Mouse (Mus musculus) embryonic fibroblast, embryonic 13.5 days (primary cell): ENCODE data around the gene Tmem223. TPM values are rescaled to one million over a fixed set of nuclear protein-coding genes. Genes with fewer than 3 reads are reported as not detected.

Experiments
- H3K27ac ChIP-seq: 2 replicates; pipeline ENCODE4 v1.5.1; 2012; ENCODE audit warnings: low read length, control low read depth, inconsistent platforms; ENCODE audit not compliant: insufficient read depth
- H3K4me1 ChIP-seq: 2 replicates; pipeline ENCODE4 v1.6.1; 2011; ENCODE audit warnings: low read length; ENCODE audit not compliant: control insufficient read depth, insufficient read depth
- H3K4me3 ChIP-seq: 2 replicates; pipeline ENCODE4 v1.5.1; 2011; ENCODE audit warnings: mild to moderate bottlenecking, control low read depth, low read length; ENCODE audit not compliant: insufficient read depth
- CTCF ChIP-seq: IDR thresholded peaks from 2 replicates; pipeline ENCODE4 v1.5.1; 2011; ENCODE audit warnings: mild to moderate bottlenecking, control low read depth, low read length, moderate library complexity, borderline replicate concordance; ENCODE audit not compliant: insufficient read depth
- POLR2A ChIP-seq: IDR thresholded peaks from 2 replicates; pipeline ENCODE4 v1.6.1; 2011; ENCODE audit warnings: low read depth, mild to moderate bottlenecking, control low read depth, low read length, moderate library complexity
- polyA plus RNA-seq: library from polyadenylated mRNA; stranded (reverse); fragments of >200 nt; gene quantifications from 2 replicates; pipeline ENCODE4 v1.2.4, GENCODE M21; 2011; ENCODE audit warnings: low read depth; ENCODE audit not compliant: missing spikeins, insufficient read length

Tmem223 gene
- polyA plus RNA-seq, 1 experiment, result 36.7 TPM

- TF ChIP-seq CTCF (no peak), POLR2A (no peak)
- Histone ChIP-seq H3K4me3 (no peak overlapping the region), H3K4me1 (no peaks in the 10 kb centered on the region; the same call in 1 of the 2 replicates), H3K27ac (no peak overlapping the region)
These were observed 19.4 kb downstream of the Tmem223 start for GRCm38 (mm10) chr19:8790171-8790570.

DNA sequence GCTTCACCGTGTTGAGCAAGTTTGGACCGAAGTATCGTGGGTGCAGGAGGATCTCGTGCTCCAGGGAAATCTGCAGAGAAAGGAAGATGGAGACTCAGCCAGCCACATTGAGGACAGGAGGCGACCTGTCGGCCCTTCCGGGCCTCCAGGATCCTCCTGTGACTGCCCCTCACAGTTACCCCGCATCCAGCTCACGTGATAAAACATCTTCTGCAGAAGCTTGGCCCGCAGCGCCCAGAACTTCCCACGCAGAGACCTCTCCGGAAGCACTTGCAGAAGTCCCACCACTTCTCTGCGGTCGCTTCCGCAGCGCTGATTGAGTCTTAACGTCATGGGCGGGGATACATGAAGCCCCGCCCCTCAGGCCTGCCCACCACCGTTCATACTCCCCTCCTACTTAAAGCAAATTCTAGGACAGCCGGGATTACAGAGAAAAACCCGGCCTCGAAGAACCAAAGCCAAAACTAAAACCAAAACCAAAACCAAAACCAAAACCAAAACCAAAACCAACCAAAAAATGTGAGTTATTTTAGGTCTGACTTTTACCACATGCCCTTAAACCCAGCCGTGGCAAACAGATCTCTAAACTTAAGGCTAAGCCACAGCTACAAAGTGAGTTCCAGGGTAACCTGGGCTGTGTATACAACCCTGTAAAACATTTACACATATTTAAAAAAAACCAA, 27.6 kb downstream of the Tmem223 start, which contains the start of gene Polr2g:
TSS of gene Polr2g (minus strand) at position 314 of the 683 bp plus-strand sequence.
- TF ChIP-seq POLR2A (peak; percentile 86), CTCF (no peak)
- H3K4me3 ChIP-seq, result peak within 1 kb of the TSS; percentile 92
- H3K27ac ChIP-seq, result no peak within 1 kb of the TSS; the same call in 1 of the 2 replicates
- peaks cover 3% of the 10 kb centered on the region for H3K4me1 ChIP-seq

DNA sequence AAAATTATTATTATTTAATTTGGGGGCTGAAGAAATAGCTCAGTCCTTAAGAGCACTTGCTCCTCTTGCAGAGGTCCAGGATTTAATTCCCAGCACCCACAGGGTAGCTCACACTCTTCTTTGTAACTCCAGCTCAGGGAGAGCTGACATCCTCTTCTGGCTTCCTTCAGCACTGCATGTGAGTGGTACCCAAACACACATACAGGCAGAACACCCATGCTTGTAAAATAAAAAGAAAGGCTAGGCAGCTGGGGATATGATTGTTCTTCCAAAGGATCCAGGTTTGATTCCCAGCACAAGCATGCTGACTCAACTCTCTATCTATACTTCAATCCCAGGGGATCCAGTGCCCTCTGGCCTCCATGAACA, 28.1 kb downstream of the Tmem223 start:
- Histone ChIP-seq H3K4me1 (peaks cover 3% of the 10 kb centered on the region), H3K4me3 (no peak overlapping the region), H3K27ac (no peak overlapping the region)
- no peak for TF ChIP-seq POLR2A
- no peak for TF ChIP-seq CTCF

DNA sequence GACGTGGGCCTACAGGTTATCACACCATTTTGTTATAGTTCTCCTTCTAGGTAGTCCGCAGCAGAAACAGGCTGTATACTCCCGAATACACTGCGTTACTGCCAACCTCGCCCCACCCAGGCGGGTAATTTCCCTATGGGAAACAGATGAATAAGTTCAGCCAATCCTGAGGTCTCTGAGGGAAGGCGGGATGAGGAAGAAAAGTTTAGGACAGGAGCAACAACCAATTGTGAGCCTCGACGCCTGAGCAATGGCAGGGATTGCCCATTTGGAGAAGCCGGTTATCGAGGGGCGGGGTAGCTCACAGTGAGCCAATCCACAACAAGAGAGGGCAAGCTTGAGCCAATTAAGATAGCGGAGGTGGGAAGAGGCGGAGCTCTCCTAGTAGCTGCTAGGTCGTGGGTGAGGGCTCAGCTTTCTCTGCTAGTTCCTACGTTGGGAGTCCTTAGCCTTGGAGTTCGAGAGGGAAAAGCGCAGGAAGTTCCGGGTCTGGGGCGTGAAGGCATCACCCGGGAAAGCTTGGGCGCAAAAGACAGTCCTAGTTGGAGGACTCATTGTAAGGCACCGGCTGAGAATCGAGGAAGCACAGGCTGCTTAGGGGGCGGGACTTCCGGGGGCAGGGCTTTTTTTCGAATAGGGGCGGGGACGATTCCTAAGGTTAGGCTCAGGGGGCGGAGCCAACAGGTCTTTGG, 31.5 kb downstream of the Tmem223 start, which contains the start of gene Zbtb3:
TSS of gene Zbtb3 (plus strand) at position 426 of the 692 bp plus-strand sequence.
- Histone ChIP-seq H3K27ac (peak within 1 kb of the TSS; percentile 63), H3K4me3 (peak within 1 kb of the TSS; percentile 76)
- TF ChIP-seq POLR2A (peak; percentile 87), CTCF (no peak)

GRCm38 (mm10) chr19:8803204-8803780, 32.5 kb downstream of the Tmem223 start:
- TF ChIP-seq POLR2A (no peak), CTCF (no peak)
- H3K27ac ChIP-seq, result no peak overlapping the region
- no peaks in the 10 kb centered on the region for H3K4me1 ChIP-seq
- H3K4me3 ChIP-seq, result no peak overlapping the region

More for the DNA sequence above, 31.5 kb downstream of the Tmem223 start, which contains the start of gene Zbtb3:
- H3K4me1 ChIP-seq, result no peaks in the 10 kb centered on the region; the same call in 1 of the 2 replicates

DNA sequence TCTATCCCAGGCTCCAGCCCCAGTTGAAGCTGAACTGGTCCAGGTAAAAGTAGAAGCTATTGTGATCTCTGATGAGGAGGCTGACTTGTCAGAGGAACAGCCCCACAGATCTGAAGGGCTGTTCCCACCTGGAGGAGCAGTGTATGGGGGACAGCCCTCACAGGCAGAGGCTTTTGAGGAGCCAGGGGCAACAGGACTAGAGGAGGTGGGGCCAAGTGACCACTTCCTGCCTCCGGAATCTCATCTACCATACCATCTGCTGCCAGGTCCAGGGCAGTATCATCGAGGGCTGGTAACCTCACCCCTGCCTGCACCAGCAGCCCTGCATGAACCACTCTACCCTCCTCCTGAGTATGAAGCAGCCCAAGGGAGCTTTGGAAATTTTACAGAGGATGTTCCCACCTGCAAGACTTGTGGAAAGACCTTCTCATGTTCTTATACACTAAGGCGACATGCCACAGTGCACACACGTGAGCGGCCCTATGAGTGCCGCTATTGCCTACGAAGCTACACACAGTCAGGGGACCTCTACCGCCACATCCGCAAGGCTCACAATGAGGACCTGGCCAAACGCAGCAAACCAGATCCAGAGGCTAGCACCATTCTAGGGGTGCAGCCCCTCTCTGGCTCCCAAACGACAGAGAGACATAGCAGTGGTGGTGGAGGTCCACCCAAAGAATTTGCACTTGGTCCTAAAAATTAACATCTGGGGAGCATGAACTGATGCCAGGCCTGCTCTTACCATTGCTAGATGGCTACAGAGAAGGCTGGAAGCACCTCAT, 33.3 kb downstream of the Tmem223 start:
- H3K4me1 ChIP-seq, result no peaks in the 10 kb centered on the region
- TF ChIP-seq POLR2A, result no peak
- no peak for TF ChIP-seq CTCF

GRCm38 (mm10) chr19:8806810-8807209, 36.0 kb downstream of the Tmem223 start:
- no peak overlapping the region for H3K4me3 ChIP-seq
- no peak for TF ChIP-seq CTCF
- TF ChIP-seq POLR2A, result no peak
- H3K4me1 ChIP-seq, result no peaks in the 10 kb centered on the region
- no peak overlapping the region for H3K27ac ChIP-seq

More for the DNA sequence above, 33.3 kb downstream of the Tmem223 start:
- Histone ChIP-seq H3K4me3 (no peak overlapping the region), H3K27ac (no peak overlapping the region)

DNA sequence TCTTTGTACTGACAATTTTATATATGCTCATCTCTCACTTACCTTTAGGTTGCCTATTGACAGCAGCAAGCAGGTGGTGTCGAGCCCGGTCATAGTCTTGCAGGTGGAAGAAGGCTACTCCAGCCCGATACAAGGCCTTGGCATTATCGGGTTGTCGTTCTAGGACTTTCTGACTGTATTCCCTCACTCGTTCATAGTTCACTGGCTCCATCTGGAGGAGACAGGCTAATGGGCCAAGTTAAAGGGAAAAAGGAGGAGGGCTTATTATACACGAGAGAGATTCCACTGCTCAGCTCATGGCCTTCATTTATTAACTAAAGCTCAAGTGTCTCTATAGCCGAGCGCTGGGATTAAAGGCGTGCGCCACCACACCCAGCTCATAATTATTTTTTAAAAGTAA, 45.0 kb downstream of the Tmem223 start:
- Histone ChIP-seq H3K4me3 (no peak overlapping the region), H3K4me1 (no peaks in the 10 kb centered on the region; the same call in 1 of the 2 replicates), H3K27ac (no peak overlapping the region)
- TF ChIP-seq POLR2A (no peak), CTCF (no peak)

- H3K4me3 ChIP-seq, result peak overlapping the region; percentile 3; the same call in 1 of the 2 replicates
- no peak overlapping the region for H3K27ac ChIP-seq
- TF ChIP-seq POLR2A (no peak), CTCF (no peak)
- H3K4me1 ChIP-seq, result no peaks in the 10 kb centered on the region; the same call in 1 of the 2 replicates
These were observed 46.2 kb downstream of the Tmem223 start for GRCm38 (mm10) chr19:8817001-8817400.
